ENCODE assay signal across 14 mouse cellular contexts in the genomic region with DNA sequence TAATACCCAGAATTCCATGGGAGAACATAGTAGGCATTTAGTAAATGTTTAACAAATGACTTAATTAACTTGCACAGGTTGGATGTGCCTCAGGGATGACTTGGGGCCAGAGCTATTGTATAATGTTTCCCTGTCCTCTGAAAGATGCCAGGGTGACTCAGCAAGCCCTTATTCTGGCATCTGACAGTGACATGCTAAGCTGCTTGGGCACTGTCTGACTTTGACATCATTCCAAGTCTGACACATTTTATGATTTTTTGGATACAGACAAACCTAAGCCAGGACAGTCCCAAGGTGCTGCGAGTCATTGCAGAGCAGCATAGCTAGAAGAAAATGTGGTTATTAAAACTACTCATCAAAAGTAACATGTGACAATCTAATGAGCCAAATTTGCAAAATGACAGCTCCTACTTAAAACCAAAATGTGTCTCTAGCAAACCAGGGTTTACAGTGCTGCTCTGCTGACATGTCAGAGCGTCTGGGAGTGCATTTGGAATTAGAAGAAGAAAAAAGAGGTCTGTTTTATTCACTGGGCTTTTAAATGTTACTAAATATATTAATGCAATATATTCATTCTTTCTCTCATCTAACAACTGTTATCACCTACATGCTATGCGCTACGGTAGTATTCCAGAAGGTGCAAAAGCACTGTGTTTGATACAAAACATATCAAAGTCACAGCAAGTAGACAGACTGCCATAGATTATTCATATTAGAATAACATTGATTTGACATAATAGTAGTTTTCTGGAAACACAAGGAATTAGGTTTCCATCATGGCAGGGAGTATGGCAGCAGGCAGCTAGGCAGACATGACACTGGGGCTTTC.
DNase-seq lines count a peak whose midpoint lies in the region; ATAC-seq and TF ChIP-seq lines count a peak whose summit lies in the region.
"Had no signal": no experiment of that assay in that cellular context is flagged by ENCODE, and none has a peak within 500 bp of the region (broad histone marks: within the 10 kb centered on the region; RNA-seq: fewer than 3 reads in every experiment).

No protein-coding gene starts in this region.

- peak; percentile 72; the same call in 1 of the 2 replicates for ATAC-seq in forebrain, embryonic 13.5 days
- ATAC-seq in forebrain, embryonic 11.5 days (replicated peaks; ENCODE audit: low FRiP score), result no peak
- ATAC-seq in liver, embryonic 12.5 days, result no peak
- ATAC-seq in midbrain, postnatal 0 days (ENCODE audit: low FRiP score), result 0 out of 2 replicates have a peak, but pooled peaks have one; percentile 41
- ATAC-seq: CD4-positive, CD25-positive, alpha-beta regulatory T cell, adult 4 months had no signal

- no peaks in the 10 kb centered on the region for H3K27me3 ChIP-seq in forebrain, embryonic 13.5 days
- no peaks in the 10 kb centered on the region for H3K27me3 ChIP-seq in forebrain, embryonic 11.5 days (ENCODE audit: control insufficient read depth, insufficient read depth, low read length)
- H3K27me3 ChIP-seq in liver, adult 2 months (ENCODE audit: control insufficient read depth, insufficient read depth, low read length), result no peaks in the 10 kb centered on the region
- H3K27me3 ChIP-seq in liver, embryonic 12.5 days (replicated peaks), result no peaks in the 10 kb centered on the region
- no peaks in the 10 kb centered on the region for H3K27me3 ChIP-seq in midbrain, postnatal 0 days (ENCODE audit: insufficient read depth, low read length)
- H3K27me3 ChIP-seq: heart, embryonic 15.5 days; hindbrain, embryonic 13.5 days; liver, embryonic 13.5 days had no signal

- H3K36me3 ChIP-seq in forebrain, embryonic 13.5 days (ENCODE audit: poor library complexity, severe bottlenecking), result no peaks in the 10 kb centered on the region
- H3K36me3 ChIP-seq in forebrain, embryonic 11.5 days (ENCODE audit: control insufficient read depth, insufficient read depth, low read length), result no peaks in the 10 kb centered on the region
- H3K36me3 ChIP-seq in liver, adult 2 months (ENCODE audit: control insufficient read depth, insufficient read depth, low read length), result no peaks in the 10 kb centered on the region
- H3K36me3 ChIP-seq in liver, embryonic 12.5 days, result no peaks in the 10 kb centered on the region
- H3K36me3 ChIP-seq in midbrain, postnatal 0 days (ENCODE audit: insufficient read depth, low read length), result no peaks in the 10 kb centered on the region
- H3K36me3 ChIP-seq: heart, embryonic 15.5 days; hindbrain, embryonic 13.5 days; liver, embryonic 13.5 days had no signal

- H3K27ac ChIP-seq in forebrain, embryonic 13.5 days, result no peak overlapping the region
- H3K27ac ChIP-seq in forebrain, embryonic 11.5 days (ENCODE audit: low read depth, low read length), result no peak overlapping the region
- H3K27ac ChIP-seq in liver, adult 2 months (replicated peaks; ENCODE audit: insufficient read depth, low read depth, low read length), result no peak overlapping the region
- no peak overlapping the region for H3K27ac ChIP-seq in liver, embryonic 12.5 days
- no peak overlapping the region for H3K27ac ChIP-seq in midbrain, postnatal 0 days (ENCODE audit: low read depth, low read length)
- H3K27ac ChIP-seq: heart, embryonic 15.5 days; hindbrain, embryonic 13.5 days; liver, embryonic 13.5 days had no signal

- DNase-seq in forebrain, embryonic 11.5 days (ENCODE audit: low spot score), result no peak
- peak; percentile 87 for DNase-seq in liver, adult 2 months (ENCODE audit: extremely low read depth, low read depth, low spot score)
- peak; percentile 14 for DNase-seq in adrenal gland, postnatal 10 days
- DNase-seq in midbrain, postnatal 0 days (ENCODE audit: low spot score), result peak; percentile 37
- DNase-seq in frontal cortex, postnatal 36 days (ENCODE audit: low spot score in 2 of 2), result no peak
- DNase-seq: kidney, adult 11 months; liver, embryonic 13.5 days; lung, postnatal 10 days; right cerebral cortex, postnatal 25 days had no signal

- H3K4me3 ChIP-seq in forebrain, embryonic 13.5 days, result no peak overlapping the region
- H3K4me3 ChIP-seq in forebrain, embryonic 11.5 days (ENCODE audit: low read depth, low read length), result no peak overlapping the region
- no peak overlapping the region for H3K4me3 ChIP-seq in liver, adult 2 months (ENCODE audit: insufficient read depth, low read depth, low read length)
- H3K4me3 ChIP-seq in liver, embryonic 12.5 days, result no peak overlapping the region
- H3K4me3 ChIP-seq in midbrain, postnatal 0 days (ENCODE audit: low read depth, low read length), result no peak overlapping the region
- H3K4me3 ChIP-seq: heart, embryonic 15.5 days; hindbrain, embryonic 13.5 days; liver, embryonic 13.5 days had no signal

- no peak overlapping the region for H3K9ac ChIP-seq in forebrain, embryonic 13.5 days
- H3K9ac ChIP-seq in forebrain, embryonic 11.5 days (ENCODE audit: low read length), result no peak overlapping the region
- no peak overlapping the region for H3K9ac ChIP-seq in liver, adult 2 months (ENCODE audit: low read depth, low read length)
- H3K9ac ChIP-seq in liver, embryonic 12.5 days, result no peak overlapping the region
- no peak overlapping the region for H3K9ac ChIP-seq in midbrain, postnatal 0 days (replicated peaks; ENCODE audit: low read length, poor library complexity, severe bottlenecking)
- H3K9ac ChIP-seq: heart, embryonic 15.5 days; hindbrain, embryonic 13.5 days; liver, embryonic 13.5 days had no signal

- no peak for TF ChIP-seq POLR2A in liver, adult 2 months (IDR thresholded peaks at IDR 0.05; ENCODE audit: extremely low read depth, insufficient read depth, low read length)

- TF ChIP-seq CTCF in liver, adult 2 months (IDR thresholded peaks at IDR 0.05; ENCODE audit: low read depth, low read length), result no peak
- no peak for TF ChIP-seq CTCF in midbrain, postnatal 0 days (IDR thresholded peaks at IDR 0.05)

- no peaks in the 10 kb centered on the region for H3K4me1 ChIP-seq in forebrain, embryonic 13.5 days
- no peaks in the 10 kb centered on the region for H3K4me1 ChIP-seq in forebrain, embryonic 11.5 days (replicated peaks; ENCODE audit: control insufficient read depth, insufficient read depth, low read length)
- H3K4me1 ChIP-seq in liver, adult 2 months (ENCODE audit: control insufficient read depth, insufficient read depth, low read length), result peaks cover 18% of the 10 kb centered on the region
- no peaks in the 10 kb centered on the region for H3K4me1 ChIP-seq in liver, embryonic 12.5 days
- no peaks in the 10 kb centered on the region for H3K4me1 ChIP-seq in midbrain, postnatal 0 days (ENCODE audit: insufficient read depth, low read length)
- H3K4me1 ChIP-seq: heart, embryonic 15.5 days; hindbrain, embryonic 13.5 days; liver, embryonic 13.5 days had no signal

- H3K9me3 ChIP-seq in forebrain, embryonic 13.5 days (replicated peaks), result no peaks in the 10 kb centered on the region
- H3K9me3 ChIP-seq in forebrain, embryonic 11.5 days (ENCODE audit: control insufficient read depth, low read length), result no peaks in the 10 kb centered on the region
- no peaks in the 10 kb centered on the region for H3K9me3 ChIP-seq in liver, embryonic 12.5 days (replicated peaks)
- H3K9me3 ChIP-seq in midbrain, postnatal 0 days (ENCODE audit: low read length), result no peaks in the 10 kb centered on the region
- H3K9me3 ChIP-seq: heart, embryonic 15.5 days; hindbrain, embryonic 13.5 days; liver, embryonic 13.5 days had no signal

- H3K4me2 ChIP-seq in forebrain, embryonic 13.5 days, result no peak overlapping the region
- H3K4me2 ChIP-seq in forebrain, embryonic 11.5 days (ENCODE audit: low read depth, low read length, severe bottlenecking), result no peak overlapping the region
- no peak overlapping the region for H3K4me2 ChIP-seq in liver, embryonic 12.5 days
- H3K4me2 ChIP-seq in midbrain, postnatal 0 days (ENCODE audit: low read depth, low read length, poor library complexity, severe bottlenecking), result no peak overlapping the region
- H3K4me2 ChIP-seq: heart, embryonic 15.5 days; hindbrain, embryonic 13.5 days; liver, embryonic 13.5 days had no signal

- H3K79me2 ChIP-seq in liver, adult 2 months (ENCODE audit: control insufficient read depth, insufficient read depth, low read length), result no peaks in the 10 kb centered on the region

- 84% methylated on average over 4 of the region's 4 CpGs for WGBS in forebrain, embryonic 13.5 days
- WGBS in forebrain, embryonic 11.5 days, result 94% methylated on average over 4 of the region's 4 CpGs
- 75% methylated on average over 4 of the region's 4 CpGs for WGBS in liver, adult 2 months
- WGBS in liver, embryonic 12.5 days (ENCODE audit: insufficient replicate concordance), result 76% methylated on average over 4 of the region's 4 CpGs
- WGBS in midbrain, postnatal 0 days, result 83% methylated on average over 4 of the region's 4 CpGs

Comparison
In these comparisons a context has a peak if more than half of its experiments do, and no peak if none do; other contexts are left out.
1. ATAC-seq: peak in forebrain, embryonic 13.5 days (single experiment) and midbrain, postnatal 0 days (single experiment); none in forebrain, embryonic 11.5 days (single experiment) and liver, embryonic 12.5 days (single experiment).
2. DNase-seq: peak in liver, adult 2 months (single experiment), adrenal gland, postnatal 10 days (single experiment) and midbrain, postnatal 0 days (single experiment); none in forebrain, embryonic 11.5 days (single experiment) and frontal cortex, postnatal 36 days (0 of 2).